In the genomic region with DNA sequence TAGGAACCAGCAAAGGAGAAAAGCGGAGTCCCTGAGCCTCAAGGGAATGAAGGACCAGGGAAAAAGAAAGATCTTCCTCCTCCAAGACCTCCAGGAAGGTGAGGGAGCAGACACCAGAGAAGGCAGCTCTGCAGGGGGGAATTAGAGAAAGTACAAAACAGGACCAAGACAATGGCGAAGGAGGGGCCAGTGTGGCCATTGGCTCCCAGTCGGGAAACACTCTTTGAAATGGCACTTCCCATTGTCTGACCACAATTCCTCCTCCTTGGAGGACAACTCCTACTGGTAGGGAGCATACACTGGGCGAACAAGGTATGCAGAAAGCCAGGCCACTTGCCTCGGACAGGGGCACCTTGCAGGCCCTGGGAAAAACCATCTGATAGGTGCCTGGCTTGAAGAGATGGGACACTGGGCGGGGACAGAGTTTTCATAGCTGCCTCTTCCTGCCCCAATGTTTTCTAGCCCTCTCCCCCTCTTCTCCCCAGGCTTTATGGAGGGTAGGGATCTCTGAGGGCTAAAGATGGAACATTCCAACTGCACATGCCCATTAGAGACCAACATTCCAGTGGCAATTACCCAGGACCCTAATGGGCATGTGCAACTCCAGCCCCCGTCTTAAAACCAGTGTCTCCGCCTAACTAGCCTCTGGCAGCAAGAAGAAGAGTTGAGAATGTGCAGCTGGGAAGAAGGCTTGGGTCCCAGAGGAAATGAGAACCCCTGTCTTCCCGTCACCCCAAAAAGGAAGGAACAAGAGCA, we compare ENCODE assay signal across 12 mouse cellular contexts. TPM values are rescaled to one million over a fixed set of nuclear protein-coding genes. Genes with fewer than 3 reads are reported as not detected.
A peak's percentile ranks its signal among the peaks of the same experiment; 100 is the strongest.
DNase-seq lines count a peak whose midpoint lies in the region; ATAC-seq lines count a peak whose summit lies in the region.
"Had no signal": no experiment of that assay in that cellular context is flagged by ENCODE, and none has a peak within 500 bp of the region (broad histone marks: within the 10 kb centered on the region; RNA-seq: fewer than 3 reads in every experiment).

No protein-coding gene starts in this region.

- H3K9me3 ChIP-seq in intestine, embryonic 14.5 days (ENCODE audit: control insufficient read depth, low read length) = no peaks in the 10 kb centered on the region
- H3K9me3 ChIP-seq in intestine, embryonic 16.5 days (ENCODE audit: control insufficient read depth, low read length) = no peaks in the 10 kb centered on the region
- no peaks in the 10 kb centered on the region for H3K9me3 ChIP-seq in embryonic facial prominence, embryonic 12.5 days
- no peaks in the 10 kb centered on the region for H3K9me3 ChIP-seq in hindbrain, embryonic 15.5 days
- no peaks in the 10 kb centered on the region for H3K9me3 ChIP-seq in neural tube, embryonic 12.5 days

- H3K9ac ChIP-seq in intestine, embryonic 14.5 days (ENCODE audit: low read length) = no peak overlapping the region
- no peak overlapping the region for H3K9ac ChIP-seq in intestine, embryonic 16.5 days (ENCODE audit: low read depth, low read length)
- peak overlapping the region; percentile 95; the same call in 1 of the 2 replicates for H3K9ac ChIP-seq in embryonic facial prominence, embryonic 12.5 days
- peak overlapping the region; percentile 95 for H3K9ac ChIP-seq in hindbrain, embryonic 15.5 days
- H3K9ac ChIP-seq in neural tube, embryonic 12.5 days = peak overlapping the region; percentile 85

- 0 out of 2 replicates have a peak overlapping the region, but pooled peaks have one; percentile 65 for H3K4me2 ChIP-seq in intestine, embryonic 14.5 days (ENCODE audit: low read length)
- H3K4me2 ChIP-seq in intestine, embryonic 16.5 days (ENCODE audit: low read depth, low read length) = no peak overlapping the region
- peak overlapping the region; percentile 62 for H3K4me2 ChIP-seq in embryonic facial prominence, embryonic 12.5 days (replicated peaks)
- H3K4me2 ChIP-seq in hindbrain, embryonic 15.5 days = peak overlapping the region; percentile 94
- peak overlapping the region; percentile 92 for H3K4me2 ChIP-seq in neural tube, embryonic 12.5 days (replicated peaks)

- ATAC-seq in intestine, embryonic 14.5 days (replicated peaks; ENCODE audit: low FRiP score, low TSS enrichment, low read depth) = no peak
- ATAC-seq in intestine, embryonic 16.5 days = no peak
- no peak for ATAC-seq in embryonic facial prominence, embryonic 12.5 days (ENCODE audit: insufficient number of reproducible peaks, insufficient read depth, low FRiP score, low TSS enrichment)
- ATAC-seq in hindbrain, embryonic 15.5 days (ENCODE audit: low FRiP score, low read depth) = no peak
- ATAC-seq in neural tube, embryonic 12.5 days (ENCODE audit: low FRiP score, low read depth) = no peak

- no peak overlapping the region for H3K27ac ChIP-seq in intestine, embryonic 14.5 days (ENCODE audit: low read depth)
- H3K27ac ChIP-seq in intestine, embryonic 16.5 days (ENCODE audit: low read length) = no peak overlapping the region
- no peak overlapping the region for H3K27ac ChIP-seq in embryonic facial prominence, embryonic 12.5 days
- peak overlapping the region; percentile 98 for H3K27ac ChIP-seq in hindbrain, embryonic 15.5 days (replicated peaks)
- no peak overlapping the region for H3K27ac ChIP-seq in neural tube, embryonic 12.5 days

- H3K4me3 ChIP-seq in intestine, embryonic 14.5 days (ENCODE audit: low read depth, low read length) = no peak overlapping the region
- no peak overlapping the region for H3K4me3 ChIP-seq in intestine, embryonic 16.5 days (ENCODE audit: low read length)
- H3K4me3 ChIP-seq in embryonic facial prominence, embryonic 12.5 days = peak overlapping the region; percentile 89
- peak overlapping the region; percentile 95 for H3K4me3 ChIP-seq in hindbrain, embryonic 15.5 days
- peak overlapping the region; percentile 72 for H3K4me3 ChIP-seq in neural tube, embryonic 12.5 days

- WGBS in intestine, embryonic 14.5 days = 56% methylated on average over 9 of the region's 9 CpGs
- WGBS in intestine, embryonic 16.5 days = 58% methylated on average over 9 of the region's 9 CpGs
- WGBS in embryonic facial prominence, embryonic 12.5 days = 41% methylated on average over 9 of the region's 9 CpGs
- 13% methylated on average over 9 of the region's 9 CpGs for WGBS in hindbrain, embryonic 15.5 days
- 15% methylated on average over 9 of the region's 9 CpGs for WGBS in neural tube, embryonic 12.5 days

- H3K36me3 ChIP-seq in intestine, embryonic 14.5 days (ENCODE audit: control insufficient read depth, insufficient read depth, low read length) = 0 out of 2 replicates have a peak, but pooled peaks cover 3% of the 10 kb centered on the region
- no peaks in the 10 kb centered on the region for H3K36me3 ChIP-seq in intestine, embryonic 16.5 days (ENCODE audit: control insufficient read depth, insufficient read depth, low read length)
- peaks cover 13% of the 10 kb centered on the region; the same call in 1 of the 2 replicates for H3K36me3 ChIP-seq in embryonic facial prominence, embryonic 12.5 days
- H3K36me3 ChIP-seq in hindbrain, embryonic 15.5 days = no peaks in the 10 kb centered on the region
- H3K36me3 ChIP-seq in neural tube, embryonic 12.5 days = peaks cover 11% of the 10 kb centered on the region; the same call in 1 of the 2 replicates

- no peaks in the 10 kb centered on the region for H3K27me3 ChIP-seq in intestine, embryonic 14.5 days (replicated peaks; ENCODE audit: control insufficient read depth, insufficient read depth, low read length)
- no peaks in the 10 kb centered on the region for H3K27me3 ChIP-seq in intestine, embryonic 16.5 days (replicated peaks; ENCODE audit: control insufficient read depth, insufficient read depth, low read length)
- no peaks in the 10 kb centered on the region for H3K27me3 ChIP-seq in embryonic facial prominence, embryonic 12.5 days
- H3K27me3 ChIP-seq in hindbrain, embryonic 15.5 days = no peaks in the 10 kb centered on the region
- H3K27me3 ChIP-seq in neural tube, embryonic 12.5 days (replicated peaks) = no peaks in the 10 kb centered on the region

- DNase-seq in intestine, embryonic 14.5 days (ENCODE audit: low spot score) = no peak
- DNase-seq in thymus, adult 18-20 months = no peak
- DNase-seq in adrenal gland, adult 2 months = no peak
- no peak for DNase-seq in left cerebral cortex, adult 11 months (ENCODE audit: low spot score)
- DNase-seq: B cell, adult 2 months; cerebellum, adult 18-20 months; heart, postnatal 14 days; lung, postnatal 10 days had no signal

- H3K4me1 ChIP-seq in intestine, embryonic 14.5 days (replicated peaks; ENCODE audit: control insufficient read depth, insufficient read depth, low read length) = peaks cover 29% of the 10 kb centered on the region
- H3K4me1 ChIP-seq in intestine, embryonic 16.5 days (ENCODE audit: control insufficient read depth, insufficient read depth, low read length) = peaks cover 23% of the 10 kb centered on the region
- peaks cover 59% of the 10 kb centered on the region for H3K4me1 ChIP-seq in embryonic facial prominence, embryonic 12.5 days
- H3K4me1 ChIP-seq in hindbrain, embryonic 15.5 days (replicated peaks) = peaks cover 74% of the 10 kb centered on the region
- peaks cover 79% of the 10 kb centered on the region for H3K4me1 ChIP-seq in neural tube, embryonic 12.5 days

RNA-seq across cellular contexts. Expression of a gene that starts 3.9 kb away (rescaled TPM):
- polyA plus RNA-seq in intestine, embryonic 14.5 days (2014; fragmentation: Nextera tagmentation; extraction: Ambion mirVana) = 13.9 and 15.4 TPM in 2 replicates
- 6.1 and 6.8 TPM in 2 replicates for polyA plus RNA-seq in intestine, embryonic 16.5 days (2015; fragmentation: Nextera tagmentation; extraction: Ambion mirVana)
- polyA plus RNA-seq in embryonic facial prominence, embryonic 12.5 days (2016; fragmentation: Nextera tagmentation; extraction: Ambion mirVana) = 24.7 and 25.6 TPM in 2 replicates
- 41.1 and 48.9 TPM in 2 replicates for polyA plus RNA-seq in hindbrain, embryonic 15.5 days (2015; fragmentation: Nextera tagmentation; extraction: Ambion mirVana)
- 66.0 and 69.7 TPM in 2 replicates for polyA plus RNA-seq in neural tube, embryonic 12.5 days (2016; fragmentation: Nextera tagmentation; extraction: Ambion mirVana)
- total RNA-seq in adrenal gland, adult 2 months (2021) = 1 to 10 TPM; 1.7 to 6.2 TPM
- 2.9 and 3.6 TPM in 2 replicates for polyA plus RNA-seq in adrenal gland, adult 2 months (2012; rRNA removed)

RNA-seq across cellular contexts. Expression of a gene that starts 33.1 kb away (rescaled TPM):
- not detected in 2 replicates for polyA plus RNA-seq in intestine, embryonic 14.5 days (2014; fragmentation: Nextera tagmentation; extraction: Ambion mirVana)
- 0.09 TPM in 1 of 2 replicates, not detected in the other for polyA plus RNA-seq in intestine, embryonic 16.5 days (2015; fragmentation: Nextera tagmentation; extraction: Ambion mirVana)
- polyA plus RNA-seq in embryonic facial prominence, embryonic 12.5 days (2016; fragmentation: Nextera tagmentation; extraction: Ambion mirVana) = 3.9 and 4.1 TPM in 2 replicates
- polyA plus RNA-seq in hindbrain, embryonic 15.5 days (2015; fragmentation: Nextera tagmentation; extraction: Ambion mirVana) = 3.6 and 4.8 TPM in 2 replicates
- 18.2 and 21.7 TPM in 2 replicates for polyA plus RNA-seq in neural tube, embryonic 12.5 days (2016; fragmentation: Nextera tagmentation; extraction: Ambion mirVana)
- not detected for total RNA-seq in adrenal gland, adult 2 months (2021)
- not detected in 2 replicates for polyA plus RNA-seq in adrenal gland, adult 2 months (2012; rRNA removed)
- total RNA-seq: heart, postnatal 14 days had no signal

RNA-seq across cellular contexts. Expression of a gene that starts 58.0 kb away (rescaled TPM):
- polyA plus RNA-seq in intestine, embryonic 14.5 days (2014; fragmentation: Nextera tagmentation; extraction: Ambion mirVana) = 182 and 183 TPM in 2 replicates
- 204 and 218 TPM in 2 replicates for polyA plus RNA-seq in intestine, embryonic 16.5 days (2015; fragmentation: Nextera tagmentation; extraction: Ambion mirVana)
- 231 and 236 TPM in 2 replicates for polyA plus RNA-seq in embryonic facial prominence, embryonic 12.5 days (2016; fragmentation: Nextera tagmentation; extraction: Ambion mirVana)
- 183 and 190 TPM in 2 replicates for polyA plus RNA-seq in hindbrain, embryonic 15.5 days (2015; fragmentation: Nextera tagmentation; extraction: Ambion mirVana)
- 216 and 227 TPM in 2 replicates for polyA plus RNA-seq in neural tube, embryonic 12.5 days (2016; fragmentation: Nextera tagmentation; extraction: Ambion mirVana)
- total RNA-seq in adrenal gland, adult 2 months (2021) = 100 to 1,000 TPM; 174 to 178 TPM
- polyA plus RNA-seq in adrenal gland, adult 2 months (2012; rRNA removed) = 11.0 and 21.1 TPM in 2 replicates

RNA-seq across cellular contexts. Expression of a gene that starts 58.3 kb away (rescaled TPM):
- 140 TPM in 2 replicates for polyA plus RNA-seq in intestine, embryonic 14.5 days (2014; fragmentation: Nextera tagmentation; extraction: Ambion mirVana)
- polyA plus RNA-seq in intestine, embryonic 16.5 days (2015; fragmentation: Nextera tagmentation; extraction: Ambion mirVana) = 159 TPM in 2 replicates
- 106 and 107 TPM in 2 replicates for polyA plus RNA-seq in embryonic facial prominence, embryonic 12.5 days (2016; fragmentation: Nextera tagmentation; extraction: Ambion mirVana)
- polyA plus RNA-seq in hindbrain, embryonic 15.5 days (2015; fragmentation: Nextera tagmentation; extraction: Ambion mirVana) = 109 and 114 TPM in 2 replicates
- 132 and 137 TPM in 2 replicates for polyA plus RNA-seq in neural tube, embryonic 12.5 days (2016; fragmentation: Nextera tagmentation; extraction: Ambion mirVana)
- total RNA-seq in adrenal gland, adult 2 months (2021) = 10 to 100 TPM; 83.9 to 85.7 TPM
- polyA plus RNA-seq in adrenal gland, adult 2 months (2012; rRNA removed) = 62.9 and 83.8 TPM in 2 replicates

Comparison
In these comparisons a context has a peak if more than half of its experiments do, and no peak if none do; other contexts are left out.
1. H3K4me3 ChIP-seq: peak in embryonic facial prominence, embryonic 12.5 days (single experiment), hindbrain, embryonic 15.5 days (single experiment) and neural tube, embryonic 12.5 days (single experiment); none in intestine, embryonic 14.5 days (single experiment) and intestine, embryonic 16.5 days (single experiment).
2. H3K9ac ChIP-seq: peak in embryonic facial prominence, embryonic 12.5 days (single experiment), hindbrain, embryonic 15.5 days (single experiment) and neural tube, embryonic 12.5 days (single experiment); none in intestine, embryonic 14.5 days (single experiment) and intestine, embryonic 16.5 days (single experiment).